Mouse (Mus musculus) telencephalon, adult 2 months (tissue): ENCODE measurements at regions not wholly inside any gene's neighbourhood (a gene's known extent, or its start where the extent isn't known, plus 50 kb on each side); places are given as distances from the start of the nearest gene placed in this dataset.
A peak's percentile ranks its signal among the peaks of the same experiment; 100 is the strongest.
"Not testable (repeated sequence)": the region's sequence is repeated elsewhere in the genome, so short reads cannot be mapped to it uniquely, and the experiment has no call there.

Experiments
- DNase-seq: peaks from one replicate; pipeline ENCODE4 v3.0.0-alpha.2; 2011; ENCODE audit warnings: low read depth, low spot score

- no peak for DNase-seq
Observed at GRCm38 (mm10) chr10:56782265-56782664, 405.1 kb downstream of the Gja1 start.

- DNase-seq: no peak
Observed at GRCm38 (mm10) chr10:56783941-56784340, 406.8 kb downstream of the Gja1 start.

- DNase-seq: no peak
Observed at GRCm38 (mm10) chr10:56788081-56788480, 411.0 kb downstream of the Gja1 start.

- no peak for DNase-seq
Observed at GRCm38 (mm10) chr10:56793074-56793473, 415.9 kb downstream of the Gja1 start.

- DNase-seq: no peak
Observed at GRCm38 (mm10) chr10:56795396-56795795, 418.3 kb downstream of the Gja1 start.

GRCm38 (mm10) chr10:56799307-56799706 is 422.2 kb downstream of the Gja1 start:
- no peak for DNase-seq

- no peak for DNase-seq
Observed at GRCm38 (mm10) chr10:56799745-56800144, 422.6 kb downstream of the Gja1 start.

- DNase-seq: no peak
Observed at GRCm38 (mm10) chr10:56809006-56809405, 431.9 kb downstream of the Gja1 start.

- DNase-seq: no peak
Observed at GRCm38 (mm10) chr10:56822158-56822557, 445.0 kb downstream of the Gja1 start.

GRCm38 (mm10) chr10:56831331-56831730 is 454.2 kb downstream of the Gja1 start:
- DNase-seq: no peak

GRCm38 (mm10) chr10:56831966-56832365 is 454.8 kb downstream of the Gja1 start:
- no peak for DNase-seq

GRCm38 (mm10) chr10:56836130-56836529 is 459.0 kb downstream of the Gja1 start:
- no peak for DNase-seq

GRCm38 (mm10) chr10:56839006-56839495 is 461.9 kb downstream of the Gja1 start:
- DNase-seq: no peak

- DNase-seq: no peak
Observed at GRCm38 (mm10) chr10:56839545-56839944, 462.4 kb downstream of the Gja1 start.

- DNase-seq: no peak
Observed at GRCm38 (mm10) chr10:56840732-56841131, 463.6 kb downstream of the Gja1 start.

- DNase-seq: no peak
Observed at GRCm38 (mm10) chr10:56841486-56841885, 464.4 kb downstream of the Gja1 start.

- no peak for DNase-seq
Observed at GRCm38 (mm10) chr10:56841973-56842372, 464.8 kb downstream of the Gja1 start.

GRCm38 (mm10) chr10:56852484-56852883 is 475.4 kb downstream of the Gja1 start:
- no peak for DNase-seq

GRCm38 (mm10) chr10:56856186-56856585 is 479.1 kb downstream of the Gja1 start:
- no peak for DNase-seq

GRCm38 (mm10) chr10:56879744-56880143 is 502.6 kb downstream of the Gja1 start:
- DNase-seq: no peak

GRCm38 (mm10) chr10:56880154-56880591 is 503.0 kb downstream of the Gja1 start:
- no peak for DNase-seq

GRCm38 (mm10) chr10:56884456-56885410 is 507.6 kb downstream of the Gja1 start:
- peak; percentile 58 for DNase-seq

GRCm38 (mm10) chr10:56891530-56891929 is 514.4 kb downstream of the Gja1 start:
- not testable (repeated sequence) for DNase-seq
